Mouse (Mus musculus) embryonic fibroblast, embryonic 13.5 days (primary cell): ENCODE data around the gene Dgke.

Experiments used
- CTCF ChIP-seq: IDR thresholded peaks from 2 replicates; pipeline ENCODE4 v1.5.1; 2011; ENCODE audit warnings: mild to moderate bottlenecking, control low read depth, low read length, moderate library complexity, borderline replicate concordance; ENCODE audit not compliant: insufficient read depth
- POLR2A ChIP-seq: IDR thresholded peaks from 2 replicates; pipeline ENCODE4 v1.6.1; 2011; ENCODE audit warnings: low read depth, mild to moderate bottlenecking, control low read depth, low read length, moderate library complexity

- TF ChIP-seq POLR2A (no peak), CTCF (no peak)
Observed at GRCm38 (mm10) chr11:89028871-89029405, 37.7 kb downstream of the Dgke start.
